In genomic region chr2:166020026-166020425, GRCm38 (mm10) we compare ENCODE assay signal across 17 mouse cellular contexts.
"Had no signal": no experiment of that assay in that cellular context is flagged by ENCODE, and none has a peak within 500 bp of the region (broad histone marks: within the 10 kb centered on the region; RNA-seq: fewer than 3 reads in every experiment).

No protein-coding gene starts in this region.

- H3K27me3 ChIP-seq: intestine, embryonic 15.5 days; kidney, embryonic 15.5 days; liver, embryonic 13.5 days; stomach, embryonic 15.5 days had no signal

- H3K9me3 ChIP-seq: intestine, embryonic 15.5 days; kidney, embryonic 15.5 days; liver, embryonic 13.5 days; stomach, embryonic 15.5 days had no signal

- H3K27ac ChIP-seq: liver, embryonic 13.5 days; macrophage had no signal

- DNase-seq: kidney, adult 11 months; kidney, adult 8-10 months; kidney, postnatal 10 days; kidney, postnatal 36 days; layer of hippocampus, postnatal 36 days; liver, embryonic 13.5 days; lung, adult 2 months; retina, postnatal 1 day; right cerebral cortex, postnatal 25 days; spleen, adult 18-20 months; thymus, postnatal 25 days had no signal

- H3K9ac ChIP-seq: intestine, embryonic 15.5 days; kidney, embryonic 15.5 days; liver, embryonic 13.5 days; stomach, embryonic 15.5 days had no signal

- H3K4me3 ChIP-seq: intestine, embryonic 15.5 days; kidney, embryonic 15.5 days; left cerebral cortex, adult 2 months; liver, embryonic 13.5 days; myocyte; stomach, embryonic 15.5 days had no signal

- H3K4me2 ChIP-seq: intestine, embryonic 15.5 days; kidney, embryonic 15.5 days; liver, embryonic 13.5 days; stomach, embryonic 15.5 days had no signal

- H3K36me3 ChIP-seq: intestine, embryonic 15.5 days; kidney, embryonic 15.5 days; liver, embryonic 13.5 days; stomach, embryonic 15.5 days had no signal

- ATAC-seq: intestine, embryonic 15.5 days had no signal
